Mouse (Mus musculus): ENCODE measurements around the gene Ceacam10.
"Not testable (repeated sequence)": the region's sequence is repeated elsewhere in the genome, so short reads cannot be mapped to it uniquely, and the experiment has no call there.

Ceacam10 gene

GRCm38 (mm10) chr7:24776918-24777317 lies at the start of gene Ceacam10:
Gene Ceacam10, plus strand, starts transcription at chr7:24777206.
- in situ Hi-C loops (cut with MboI, MseI): not testable (repeated sequence)

- in situ Hi-C loops (cut with MboI, MseI): no loop called here
Observed at GRCm38 (mm10) chr7:24735970-24736670, 40.9 kb upstream of the Ceacam10 start.

GRCm38 (mm10) chr7:24750695-24751094 lies 26.3 kb upstream of the Ceacam10 start:
- in situ Hi-C loops (cut with MboI, MseI): no loop called here

- in situ Hi-C loops (cut with MboI, MseI): no loop called here
Observed at GRCm38 (mm10) chr7:24751610-24752009, 25.4 kb upstream of the Ceacam10 start.

GRCm38 (mm10) chr7:24753476-24753875 lies 23.5 kb upstream of the Ceacam10 start:
- in situ Hi-C loops (cut with MboI, MseI): no loop called here

- in situ Hi-C loops (cut with MboI, MseI): no loop called here
Observed at GRCm38 (mm10) chr7:24758520-24758919, 18.5 kb upstream of the Ceacam10 start.

GRCm38 (mm10) chr7:24760211-24760610 lies 16.8 kb upstream of the Ceacam10 start, which contains the start of gene Cd177:
Gene Cd177, minus strand, starts transcription at chr7:24760311.
- in situ Hi-C loops (cut with MboI, MseI): loop anchor here in 1 of 2 experiments (10.0 kb wide), 1 partner anchor 585 kb away; no protein-coding TSS in a partner anchor

- in situ Hi-C loops (cut with MboI, MseI): loop anchor here in 1 of 2 experiments (10.0 kb wide), 1 partner anchor 584 kb away; no protein-coding TSS in a partner anchor
Observed at GRCm38 (mm10) chr7:24761161-24761560, 15.8 kb upstream of the Ceacam10 start.

- in situ Hi-C loops (cut with MboI, MseI): loop anchor here in 1 of 2 experiments (10.0 kb wide), 1 partner anchor 582 kb away; no protein-coding TSS in a partner anchor
Observed at GRCm38 (mm10) chr7:24762574-24762973, 14.4 kb upstream of the Ceacam10 start.

GRCm38 (mm10) chr7:24771361-24771760 lies 5.6 kb upstream of the Ceacam10 start:
- in situ Hi-C loops (cut with MboI, MseI): no loop called here

- in situ Hi-C loops (cut with MboI, MseI): no loop called here
Observed at GRCm38 (mm10) chr7:24773942-24774535, 3.0 kb upstream of the Ceacam10 start.

GRCm38 (mm10) chr7:24776145-24776544 lies 861 bp upstream of the Ceacam10 start:
- in situ Hi-C loops (cut with MboI, MseI): no loop called here

- in situ Hi-C loops (cut with MboI, MseI): no loop called here
Observed at GRCm38 (mm10) chr7:24797918-24798317, 20.9 kb downstream of the Ceacam10 start.

GRCm38 (mm10) chr7:24802149-24802767 lies 25.3 kb downstream of the Ceacam10 start:
- in situ Hi-C loops (cut with MboI, MseI): no loop called here

GRCm38 (mm10) chr7:24804826-24805225 lies 27.8 kb downstream of the Ceacam10 start:
- in situ Hi-C loops (cut with MboI, MseI): no loop called here

- in situ Hi-C loops (cut with MboI, MseI): no loop called here
Observed at GRCm38 (mm10) chr7:24809041-24809440, 32.0 kb downstream of the Ceacam10 start.

- in situ Hi-C loops (cut with MboI, MseI): loop anchor here (5.0 kb wide), 2 partner anchors 65 to 150 kb away; partner anchors contain the start of gene Rps19 (in 1 of the 2)
Observed at GRCm38 (mm10) chr7:24817502-24817901, 40.5 kb downstream of the Ceacam10 start.

- in situ Hi-C loops (cut with MboI, MseI): no loop called here
Observed at GRCm38 (mm10) chr7:24824452-24824851, 47.4 kb downstream of the Ceacam10 start.

- in situ Hi-C loops (cut with MboI, MseI): no loop called here
Observed at GRCm38 (mm10) chr7:24827181-24827580, 50.2 kb downstream of the Ceacam10 start.
